Mouse (Mus musculus) midbrain, embryonic 15.5 days (tissue): ENCODE measurements around the gene Ap1s2. TPM values are rescaled to one million over a fixed set of nuclear protein-coding genes. Genes with fewer than 3 reads are reported as not detected.

Experiments used
- ATAC-seq: fragments of 200-750 bp; cut with Nextera tagmentation; replicated peaks from 2 replicates; pipeline ENCODE4 v1.8.0; 2017; ENCODE audit warnings: moderate TSS enrichment
- H3K27ac ChIP-seq: fragments of 300-500 bp; sonication (generic); 2 replicates; pipeline ENCODE4 v1.5.1; 2015; ENCODE audit warnings: mild to moderate bottlenecking, inconsistent platforms
- H3K27me3 ChIP-seq: fragments of 300-500 bp; sonication (generic); replicated peaks from 2 replicates; pipeline ENCODE4 v1.6.1; 2015; ENCODE audit warnings: inconsistent platforms
- H3K36me3 ChIP-seq: fragments of 300-500 bp; sonication (generic); replicated peaks from 2 replicates; pipeline ENCODE4 v1.6.1; 2015; ENCODE audit warnings: inconsistent platforms
- H3K4me1 ChIP-seq: fragments of 300-500 bp; sonication (generic); 2 replicates; pipeline ENCODE4 v1.6.1; 2015; ENCODE audit warnings: inconsistent platforms
- H3K4me2 ChIP-seq: fragments of 300-500 bp; sonication (generic); 2 replicates; pipeline ENCODE4 v1.6.1; 2015; ENCODE audit warnings: inconsistent platforms, mild to moderate bottlenecking, moderate library complexity
- H3K4me3 ChIP-seq: fragments of 300-500 bp; sonication (generic); 2 replicates; pipeline ENCODE4 v1.5.1; 2015; ENCODE audit warnings: mild to moderate bottlenecking, inconsistent platforms
- H3K9ac ChIP-seq: fragments of 300-500 bp; sonication (generic); 2 replicates; pipeline ENCODE4 v1.6.1; 2015; ENCODE audit warnings: mild to moderate bottlenecking, inconsistent platforms
- H3K9me3 ChIP-seq: fragments of 300-500 bp; sonication (generic); 2 replicates; pipeline ENCODE4 v1.6.1; 2016; ENCODE audit warnings: inconsistent platforms
- WGBS: fragments of 180-500 bp; shearing (Covaris S2); methylation state at CpG from one replicate; pipeline ENCODE4 v1.1.7; 2015; ENCODE audit warnings: mixed read lengths; 5-methylcytosine and 5-hydroxymethylcytosine counted together
- polyA plus RNA-seq: library from polyadenylated mRNA; unstranded; fragments of >200 nt; fragmentation: Nextera tagmentation; extraction: Ambion mirVana; gene quantifications from 2 replicates; pipeline ENCODE4 v1.2.1, GENCODE M21; 2015

The Ap1s2 gene
- 89.3 and 101 TPM in 2 replicates for polyA plus RNA-seq

GRCm38 (mm10) chrX:163908337-163909250, at the start of gene Ap1s2:
TSS of gene Ap1s2 (plus strand) at chrX:163909017.
- H3K27ac ChIP-seq, result peak within 1 kb of the TSS; percentile 89
- H3K4me2 ChIP-seq, result peak within 1 kb of the TSS; percentile 49
- no peaks in the 10 kb centered on the region; the same call in none of the 2 replicates for H3K27me3 ChIP-seq
- peak; percentile 99 for ATAC-seq
- H3K4me3 ChIP-seq, result peak within 1 kb of the TSS; percentile 68
- WGBS, result 23% methylated on average over 79 of the region's 80 CpGs
- H3K9me3 ChIP-seq, result no peaks in the 10 kb centered on the region
- no peaks in the 10 kb centered on the region for H3K4me1 ChIP-seq
- H3K36me3 ChIP-seq, result no peaks in the 10 kb centered on the region
- H3K9ac ChIP-seq, result peak within 1 kb of the TSS; percentile 55

- Histone ChIP-seq H3K27me3 (peaks cover 5% of the 10 kb centered on the region; the same call in 1 of the 2 replicates), H3K4me2 (no peak overlapping the region), H3K9ac (no peak overlapping the region), H3K36me3 (no peaks in the 10 kb centered on the region), H3K9me3 (no peaks in the 10 kb centered on the region), H3K4me1 (no peaks in the 10 kb centered on the region), H3K4me3 (no peak overlapping the region), H3K27ac (no peak overlapping the region)
- WGBS, result 50% methylated on average over 5 of the region's 5 CpGs
- no peak for ATAC-seq
These were observed 41.0 kb upstream of the Ap1s2 start for GRCm38 (mm10) chrX:163867711-163868379.

- Histone ChIP-seq H3K9me3 (no peaks in the 10 kb centered on the region), H3K4me1 (no peaks in the 10 kb centered on the region), H3K9ac (no peak overlapping the region), H3K36me3 (no peaks in the 10 kb centered on the region), H3K27ac (no peak overlapping the region), H3K27me3 (peaks cover 5% of the 10 kb centered on the region; the same call in 1 of the 2 replicates), H3K4me3 (no peak overlapping the region), H3K4me2 (no peak overlapping the region)
- ATAC-seq, result no peak
- 71% methylated on average over 11 of the region's 11 CpGs for WGBS
These were observed 40.0 kb upstream of the Ap1s2 start for GRCm38 (mm10) chrX:163868659-163869278.

GRCm38 (mm10) chrX:163875932-163876331, 32.9 kb upstream of the Ap1s2 start:
- Histone ChIP-seq H3K4me2 (no peak overlapping the region), H3K9me3 (no peaks in the 10 kb centered on the region), H3K27me3 (0 out of 2 replicates have a peak, but pooled peaks cover 4% of the 10 kb centered on the region), H3K4me3 (no peak overlapping the region), H3K27ac (no peak overlapping the region), H3K4me1 (no peaks in the 10 kb centered on the region), H3K36me3 (no peaks in the 10 kb centered on the region), H3K9ac (no peak overlapping the region)
- WGBS, result 86% methylated on average over 3 of the region's 3 CpGs
- ATAC-seq, result no peak

- Histone ChIP-seq H3K27me3 (0 out of 2 replicates have a peak, but pooled peaks cover 4% of the 10 kb centered on the region), H3K9me3 (no peaks in the 10 kb centered on the region), H3K27ac (no peak overlapping the region), H3K36me3 (no peaks in the 10 kb centered on the region), H3K9ac (no peak overlapping the region), H3K4me1 (no peaks in the 10 kb centered on the region), H3K4me3 (no peak overlapping the region), H3K4me2 (no peak overlapping the region)
- WGBS, result 69% methylated on average over 4 of the region's 4 CpGs
- ATAC-seq, result no peak
These were observed 32.2 kb upstream of the Ap1s2 start for GRCm38 (mm10) chrX:163876636-163877035.

- 84% methylated on average over 6 of the region's 6 CpGs for WGBS
- no peak for ATAC-seq
- H3K27me3 ChIP-seq, result 0 out of 2 replicates have a peak, but pooled peaks cover 4% of the 10 kb centered on the region
These were observed 29.8 kb upstream of the Ap1s2 start for GRCm38 (mm10) chrX:163879039-163879438.

GRCm38 (mm10) chrX:163879461-163879860, 29.4 kb upstream of the Ap1s2 start:
- no peaks in the 10 kb centered on the region for H3K36me3 ChIP-seq
- no peak overlapping the region for H3K27ac ChIP-seq
- H3K9me3 ChIP-seq, result no peaks in the 10 kb centered on the region
- H3K4me3 ChIP-seq, result no peak overlapping the region
- ATAC-seq, result no peak
- H3K9ac ChIP-seq, result no peak overlapping the region
- no peaks in the 10 kb centered on the region for H3K4me1 ChIP-seq
- no peak overlapping the region for H3K4me2 ChIP-seq
- H3K27me3 ChIP-seq, result 0 out of 2 replicates have a peak, but pooled peaks cover 4% of the 10 kb centered on the region
- 84% methylated on average over 5 of the region's 5 CpGs for WGBS

More at GRCm38 (mm10) chrX:163879039-163879438, 29.8 kb upstream of the Ap1s2 start:
- Histone ChIP-seq H3K9ac (no peak overlapping the region), H3K4me2 (no peak overlapping the region), H3K27ac (no peak overlapping the region), H3K4me3 (no peak overlapping the region), H3K4me1 (no peaks in the 10 kb centered on the region), H3K36me3 (no peaks in the 10 kb centered on the region), H3K9me3 (no peaks in the 10 kb centered on the region)

- no peak overlapping the region for H3K27ac ChIP-seq
- no peaks in the 10 kb centered on the region for H3K27me3 ChIP-seq
- H3K4me2 ChIP-seq, result no peak overlapping the region
- no peaks in the 10 kb centered on the region for H3K4me1 ChIP-seq
- no peaks in the 10 kb centered on the region for H3K9me3 ChIP-seq
- no peak overlapping the region for H3K4me3 ChIP-seq
- WGBS, result 45% methylated on average over 4 of the region's 4 CpGs
- H3K36me3 ChIP-seq, result no peaks in the 10 kb centered on the region
- no peak for ATAC-seq
- H3K9ac ChIP-seq, result no peak overlapping the region
These were observed 23.3 kb upstream of the Ap1s2 start for GRCm38 (mm10) chrX:163885539-163885981.

GRCm38 (mm10) chrX:163897354-163897753, 11.5 kb upstream of the Ap1s2 start:
- no peaks in the 10 kb centered on the region; the same call in none of the 2 replicates for H3K27me3 ChIP-seq
- no peak overlapping the region for H3K9ac ChIP-seq
- H3K27ac ChIP-seq, result no peak overlapping the region
- WGBS, result 95% methylated on average over 1 of the region's 1 CpGs
- no peak overlapping the region for H3K4me3 ChIP-seq
- ATAC-seq, result no peak
- no peak overlapping the region for H3K4me2 ChIP-seq
- no peaks in the 10 kb centered on the region for H3K9me3 ChIP-seq
- H3K4me1 ChIP-seq, result no peaks in the 10 kb centered on the region
- H3K36me3 ChIP-seq, result no peaks in the 10 kb centered on the region

- Histone ChIP-seq H3K4me1 (no peaks in the 10 kb centered on the region), H3K27me3 (no peaks in the 10 kb centered on the region; the same call in none of the 2 replicates), H3K27ac (no peak overlapping the region), H3K4me3 (no peak overlapping the region), H3K4me2 (no peak overlapping the region), H3K36me3 (no peaks in the 10 kb centered on the region), H3K9ac (no peak overlapping the region), H3K9me3 (no peaks in the 10 kb centered on the region)
- ATAC-seq, result no peak
- 62% methylated on average over 5 of the region's 5 CpGs for WGBS
These were observed 9.3 kb upstream of the Ap1s2 start for GRCm38 (mm10) chrX:163899431-163900020.

- Histone ChIP-seq H3K9me3 (no peaks in the 10 kb centered on the region), H3K9ac (no peak overlapping the region), H3K4me3 (no peak overlapping the region), H3K27me3 (no peaks in the 10 kb centered on the region; the same call in none of the 2 replicates), H3K36me3 (no peaks in the 10 kb centered on the region), H3K4me2 (no peak overlapping the region), H3K4me1 (no peaks in the 10 kb centered on the region), H3K27ac (no peak overlapping the region)
- ATAC-seq, result no peak
- 90% methylated on average over 2 of the region's 2 CpGs for WGBS
These were observed 2.0 kb upstream of the Ap1s2 start for GRCm38 (mm10) chrX:163906861-163907260.
